Mouse (Mus musculus) MEL (cell line): ENCODE results near the gene Kifc1.

Experiments
- CTCF ChIP-seq, 3 experiments: IDR thresholded peaks in 2 of 3; conservative IDR thresholded peaks in 1 of 3; 2 replicates each; pipeline ENCODE4 v1.5.1; 2011 to 2012; ENCODE audit warnings: low read length in 3 of 3, low read depth in 2 of 3, mild to moderate bottlenecking in 2 of 3, improper control_type of control experiment in 1 of 3, inconsistent platforms in 1 of 3, mixed read lengths in 1 of 3, moderate library complexity in 1 of 3; ENCODE audit not compliant: control insufficient read depth in 1 of 3, insufficient read depth in 1 of 3, poor library complexity in 1 of 3, severe bottlenecking in 1 of 3
- NELFE ChIP-seq: IDR thresholded peaks from 2 replicates; pipeline ENCODE4 v1.6.1; 2011; ENCODE audit warnings: low read depth, low read length, improper control_type of control experiment
- TCF12 ChIP-seq: IDR thresholded peaks from 2 replicates; pipeline ENCODE4 v1.6.1; 2014; ENCODE audit warnings: low read depth, mild to moderate bottlenecking, inconsistent platforms, low read length, improper control_type of control experiment, moderate library complexity

DNA sequence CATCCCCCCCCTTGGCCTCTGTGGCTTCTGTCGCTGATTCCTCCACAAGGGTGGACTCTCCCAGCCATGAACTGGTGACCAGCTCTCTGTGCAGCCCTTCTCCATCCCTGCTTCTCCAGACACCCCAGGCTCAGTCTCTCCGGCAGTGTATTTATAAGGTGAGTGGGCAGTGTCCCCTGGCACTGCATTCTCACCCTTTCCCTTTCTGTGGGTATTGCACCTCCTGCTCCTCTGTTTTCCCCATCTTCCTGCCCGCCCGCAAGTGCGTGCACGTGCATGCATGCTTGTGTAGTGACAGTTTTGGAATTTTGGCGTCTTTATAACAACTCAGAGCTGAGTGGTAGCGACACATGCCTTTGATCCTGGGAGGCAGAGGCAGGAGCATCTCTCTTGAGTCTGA, 23.4 kb upstream of the Kifc1 start:
- TF ChIP-seq TCF12: no peak
- no peak for TF ChIP-seq NELFE
- no peak for TF ChIP-seq CTCF (IDR thresholded peaks at IDR 0.05 in 2 of 3, conservative IDR thresholded peaks at IDR 0.05 in 1 of 3; ENCODE audit: control insufficient read depth in 1 of 3, insufficient read depth in 1 of 3, low read depth in 2 of 3, low read length in 3 of 3, poor library complexity in 1 of 3, severe bottlenecking in 1 of 3)
